Mouse (Mus musculus) intestine, postnatal 0 days (tissue): ENCODE results near the gene Hmx1. TPM values are rescaled to one million over a fixed set of nuclear protein-coding genes. Genes with fewer than 3 reads are reported as not detected.

Source experiments
- ATAC-seq: fragments of 200-750 bp; cut with Nextera tagmentation; 2 replicates; pipeline ENCODE4 v1.8.0; 2017; ENCODE audit warnings: mild to moderate bottlenecking, moderate TSS enrichment, moderate library complexity
- H3K27ac ChIP-seq: fragments of 300-500 bp; sonication (generic); 2 replicates; pipeline ENCODE4 v1.5.1; 2014; ENCODE audit warnings: mild to moderate bottlenecking, low read depth, low read length, moderate library complexity
- H3K27me3 ChIP-seq: fragments of 300-500 bp; sonication (generic); replicated peaks from 2 replicates; pipeline ENCODE4 v1.6.1; 2014; ENCODE audit warnings: low read length, mixed read lengths; ENCODE audit not compliant: control insufficient read depth, insufficient read depth
- H3K36me3 ChIP-seq: fragments of 300-500 bp; sonication (generic); 2 replicates; pipeline ENCODE4 v1.6.1; 2014; ENCODE audit warnings: mild to moderate bottlenecking, moderate library complexity; ENCODE audit not compliant: control insufficient read depth, insufficient read depth
- H3K4me1 ChIP-seq: fragments of 300-500 bp; sonication (generic); replicated peaks from 2 replicates; pipeline ENCODE4 v1.6.1; 2014; ENCODE audit warnings: antibody characterized with exemption, low read length, mixed read lengths; ENCODE audit not compliant: control insufficient read depth, insufficient read depth
- H3K4me2 ChIP-seq: fragments of 300-500 bp; sonication (generic); replicated peaks from 2 replicates; pipeline ENCODE4 v1.6.1; 2014; ENCODE audit warnings: low read depth, mild to moderate bottlenecking, moderate library complexity
- H3K4me3 ChIP-seq: fragments of 300-500 bp; sonication (generic); 2 replicates; pipeline ENCODE4 v1.5.1; 2014; ENCODE audit warnings: low read depth, low read length
- H3K9ac ChIP-seq: fragments of 300-500 bp; sonication (generic); 2 replicates; pipeline ENCODE4 v1.6.1; 2014; ENCODE audit warnings: mild to moderate bottlenecking, low read depth, low read length
- H3K9me3 ChIP-seq: fragments of 300-500 bp; sonication (generic); 2 replicates; pipeline ENCODE4 v1.6.1; 2016; ENCODE audit warnings: mixed run types; ENCODE audit not compliant: control insufficient read depth
- CTCF ChIP-seq: sonication (generic); IDR thresholded peaks from 2 replicates; pipeline ENCODE4 v1.5.1; 2016; ENCODE audit warnings: low read depth, mild to moderate bottlenecking, control low read depth, antibody characterized with exemption, moderate library complexity
- WGBS: fragments of 180-500 bp; shearing (Covaris S2); extraction: QIAGEN DNeasy Blood & Tissue Kit; methylation state at CpG from one replicate; pipeline ENCODE4 v1.1.7; 2014; 5-methylcytosine and 5-hydroxymethylcytosine counted together
- polyA plus RNA-seq: library from polyadenylated mRNA; unstranded; fragments of >200 nt; fragmentation: Nextera tagmentation; extraction: Ambion mirVana; gene quantifications from 2 replicates; pipeline ENCODE4 v1.2.1, GENCODE M21; 2015

Gene Hmx1
- polyA plus RNA-seq, 1 experiment from 2014 or later = not detected

- H3K4me2 ChIP-seq = no peak overlapping the region
- no peak overlapping the region for H3K27ac ChIP-seq
- no peak overlapping the region for H3K9ac ChIP-seq
- H3K27me3 ChIP-seq = peaks cover 19% of the 10 kb centered on the region
- H3K4me1 ChIP-seq = no peaks in the 10 kb centered on the region
- no peak for ATAC-seq
- 76% methylated on average over 9 of the region's 9 CpGs for WGBS
- no peaks in the 10 kb centered on the region for H3K9me3 ChIP-seq
- H3K36me3 ChIP-seq = no peaks in the 10 kb centered on the region
- no peak overlapping the region for H3K4me3 ChIP-seq
- TF ChIP-seq CTCF = no peak
Measured at GRCm38 (mm10) chr5:35407411-35407930, 18.6 kb downstream of the Hmx1 start.

GRCm38 (mm10) chr5:35411028-35411427 is 22.1 kb downstream of the Hmx1 start:
- 0 out of 2 replicates have a peak, but pooled peaks cover 9% of the 10 kb centered on the region for H3K27me3 ChIP-seq
- H3K36me3 ChIP-seq = no peaks in the 10 kb centered on the region
- no peak overlapping the region for H3K27ac ChIP-seq
- H3K9ac ChIP-seq = no peak overlapping the region
- H3K4me3 ChIP-seq = no peak overlapping the region
- H3K4me1 ChIP-seq = no peaks in the 10 kb centered on the region
- 58% methylated on average over 10 of the region's 10 CpGs for WGBS
- no peak overlapping the region for H3K4me2 ChIP-seq
- no peaks in the 10 kb centered on the region for H3K9me3 ChIP-seq
- ATAC-seq = no peak
- no peak for TF ChIP-seq CTCF

GRCm38 (mm10) chr5:35412833-35413232 is 23.9 kb downstream of the Hmx1 start:
- 0 out of 2 replicates have a peak, but pooled peaks cover 9% of the 10 kb centered on the region for H3K27me3 ChIP-seq
- H3K4me3 ChIP-seq = no peak overlapping the region
- no peaks in the 10 kb centered on the region for H3K9me3 ChIP-seq
- no peak for ATAC-seq
- H3K4me1 ChIP-seq = no peaks in the 10 kb centered on the region
- WGBS = 14% methylated on average over 12 of the region's 12 CpGs
- no peak for TF ChIP-seq CTCF
- H3K36me3 ChIP-seq = no peaks in the 10 kb centered on the region
- no peak overlapping the region for H3K4me2 ChIP-seq
- no peak overlapping the region for H3K9ac ChIP-seq
- H3K27ac ChIP-seq = no peak overlapping the region

GRCm38 (mm10) chr5:35417707-35418106 is 28.8 kb downstream of the Hmx1 start:
- H3K4me3 ChIP-seq = no peak overlapping the region
- no peak overlapping the region for H3K9ac ChIP-seq
- ATAC-seq = no peak
- no peak for TF ChIP-seq CTCF
- WGBS = 51% methylated on average over 7 of the region's 7 CpGs
- H3K4me1 ChIP-seq = no peaks in the 10 kb centered on the region
- no peaks in the 10 kb centered on the region for H3K9me3 ChIP-seq
- no peak overlapping the region for H3K27ac ChIP-seq
- 0 out of 2 replicates have a peak, but pooled peaks cover 6% of the 10 kb centered on the region for H3K27me3 ChIP-seq
- no peak overlapping the region for H3K4me2 ChIP-seq
- no peaks in the 10 kb centered on the region for H3K36me3 ChIP-seq

GRCm38 (mm10) chr5:35421622-35422021 is 32.7 kb downstream of the Hmx1 start:
- TF ChIP-seq CTCF = no peak
- 65% methylated on average over 4 of the region's 4 CpGs for WGBS
- no peak for ATAC-seq
- H3K27me3 ChIP-seq = 0 out of 2 replicates have a peak, but pooled peaks cover 3% of the 10 kb centered on the region
- H3K27ac ChIP-seq = no peak overlapping the region
- H3K4me1 ChIP-seq = no peaks in the 10 kb centered on the region
- H3K36me3 ChIP-seq = no peaks in the 10 kb centered on the region
- H3K9me3 ChIP-seq = no peaks in the 10 kb centered on the region
- H3K9ac ChIP-seq = no peak overlapping the region
- no peak overlapping the region for H3K4me3 ChIP-seq
- H3K4me2 ChIP-seq = no peak overlapping the region

- no peak for ATAC-seq
- Histone ChIP-seq H3K27me3 (no peaks in the 10 kb centered on the region), H3K9me3 (no peaks in the 10 kb centered on the region), H3K4me2 (no peak overlapping the region), H3K27ac (no peak overlapping the region), H3K4me1 (no peaks in the 10 kb centered on the region), H3K9ac (no peak overlapping the region), H3K4me3 (no peak overlapping the region), H3K36me3 (no peaks in the 10 kb centered on the region)
- TF ChIP-seq CTCF = no peak
- 21% methylated on average over 11 of the region's 11 CpGs for WGBS
Measured at GRCm38 (mm10) chr5:35425218-35425617, 36.3 kb downstream of the Hmx1 start.
